Mouse (Mus musculus) brain, adult 2 months (tissue): ENCODE results near the gene Cybrd1.

Experiments
- DNase-seq: peaks from one replicate; pipeline ENCODE4 v3.0.0; 2011; ENCODE audit warnings: low read depth, low spot score

Cybrd1 gene

DNA sequence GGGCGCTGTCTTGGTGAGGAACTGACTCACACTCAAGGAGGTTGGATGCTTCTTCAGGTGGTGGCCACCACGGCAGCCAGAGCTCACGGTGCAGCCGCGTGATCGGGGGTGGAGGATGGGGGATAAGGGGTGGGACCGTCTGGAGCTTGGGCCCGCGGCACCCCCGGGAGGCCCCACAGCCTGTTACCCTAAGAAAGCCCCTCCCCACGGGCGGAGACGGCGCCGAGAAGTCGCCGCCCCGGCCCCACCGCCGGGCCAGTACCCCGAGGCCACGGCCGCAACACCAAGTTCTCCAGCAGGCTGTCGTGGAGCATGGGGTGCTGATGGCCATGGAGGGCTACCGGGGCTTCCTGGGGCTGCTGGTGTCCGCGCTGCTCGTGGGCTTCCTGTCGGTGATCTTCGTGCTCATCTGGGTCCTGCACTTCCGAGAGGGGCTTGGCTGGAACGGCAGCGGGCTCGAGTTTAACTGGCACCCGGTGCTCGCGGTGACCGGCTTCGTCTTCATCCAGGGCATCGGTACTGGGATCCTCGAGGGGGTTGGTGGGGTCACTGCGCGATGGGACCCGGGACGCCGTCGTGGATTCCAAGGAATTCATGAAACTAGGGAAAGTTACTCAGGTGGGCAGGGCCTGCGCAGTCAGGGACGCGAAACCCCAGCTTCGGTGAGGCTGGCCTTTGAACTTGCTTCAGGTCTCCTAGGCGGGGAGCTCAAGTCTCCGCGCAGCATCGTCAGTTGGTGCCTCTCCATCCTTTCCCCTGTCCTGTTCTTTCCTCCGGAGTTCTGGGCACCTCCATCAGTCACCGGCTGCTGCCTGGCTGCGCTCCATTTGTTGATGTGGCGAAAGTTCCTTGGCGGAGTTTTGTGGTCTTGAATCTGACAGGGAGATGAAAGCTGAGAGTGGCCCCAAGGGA is at the start of gene Cybrd1:
Gene Cybrd1, plus strand, starts transcription at position 127 of the 912 bp plus-strand sequence.
- DNase-seq, result no peak

- DNase-seq, result no peak
Measured at GRCm38 (mm10) chr2:71071601-71072000, 46.1 kb upstream of the Cybrd1 start.

DNA sequence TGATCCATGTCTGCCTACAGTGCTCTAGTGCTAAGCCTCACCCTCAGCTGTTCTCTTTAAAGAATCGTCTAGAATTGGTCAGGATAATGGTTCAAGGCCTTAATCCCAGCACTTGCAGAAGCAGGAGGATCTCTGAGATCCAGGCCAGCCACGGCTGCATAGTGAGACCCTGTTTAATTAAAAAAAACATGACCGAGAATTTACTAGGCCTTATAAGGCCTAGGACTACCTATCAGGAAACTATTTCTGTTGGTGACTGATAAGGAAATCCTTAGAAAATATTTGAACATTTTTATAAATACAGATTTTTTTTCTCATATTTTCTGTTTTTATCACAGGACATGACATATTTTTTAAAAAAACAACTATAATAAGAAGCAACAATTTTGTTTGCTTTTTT is 44.4 kb upstream of the Cybrd1 start:
- no peak for DNase-seq

DNA sequence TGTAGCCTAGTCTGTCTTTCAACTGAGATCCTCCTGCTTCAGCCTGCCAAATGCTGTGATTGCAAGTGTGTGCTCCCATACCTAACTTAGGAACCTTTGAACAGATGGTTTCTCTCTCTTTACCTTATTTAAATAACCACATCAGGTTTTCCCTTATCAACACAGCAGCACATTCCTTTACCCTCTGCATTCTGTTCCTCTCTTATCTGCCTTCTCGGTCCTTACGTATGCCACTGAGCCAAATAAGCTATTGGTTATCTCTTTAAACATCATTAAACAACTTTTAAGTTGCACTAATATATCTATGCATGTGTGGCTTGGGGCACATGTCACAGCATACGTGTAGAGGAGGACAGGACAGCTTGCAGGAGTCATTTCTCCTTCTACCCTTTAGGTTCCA is 43.9 kb upstream of the Cybrd1 start:
- DNase-seq, result no peak

DNA sequence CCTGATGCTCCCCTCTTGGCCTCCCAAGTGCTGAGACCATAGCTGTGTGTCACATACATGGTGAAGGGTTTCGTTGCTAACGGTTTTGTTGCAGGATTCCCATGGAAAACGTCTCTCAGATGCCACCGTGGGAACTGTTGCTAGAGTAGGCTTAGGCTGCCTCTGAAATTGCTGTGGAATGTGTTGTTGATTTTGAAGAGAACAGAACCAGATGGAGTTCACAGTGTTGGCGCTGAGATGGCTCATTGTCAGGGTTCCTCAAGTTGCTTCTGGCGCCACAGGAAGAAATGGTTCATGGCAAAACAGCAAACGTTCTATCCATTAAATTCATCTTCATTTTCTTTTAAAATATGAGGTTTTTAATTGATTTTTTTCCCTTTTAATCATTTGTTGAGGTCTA is 35.3 kb upstream of the Cybrd1 start:
- peak; percentile 67 for DNase-seq

- no peak for DNase-seq
Measured at GRCm38 (mm10) chr2:71083454-71084193, 34.1 kb upstream of the Cybrd1 start.

GRCm38 (mm10) chr2:71089766-71090165 is 28.0 kb upstream of the Cybrd1 start:
- no peak for DNase-seq

GRCm38 (mm10) chr2:71090660-71091445 is 26.9 kb upstream of the Cybrd1 start:
- peak; percentile 16 for DNase-seq

- DNase-seq, result no peak
Measured at GRCm38 (mm10) chr2:71096170-71096569, 21.6 kb upstream of the Cybrd1 start.

DNA sequence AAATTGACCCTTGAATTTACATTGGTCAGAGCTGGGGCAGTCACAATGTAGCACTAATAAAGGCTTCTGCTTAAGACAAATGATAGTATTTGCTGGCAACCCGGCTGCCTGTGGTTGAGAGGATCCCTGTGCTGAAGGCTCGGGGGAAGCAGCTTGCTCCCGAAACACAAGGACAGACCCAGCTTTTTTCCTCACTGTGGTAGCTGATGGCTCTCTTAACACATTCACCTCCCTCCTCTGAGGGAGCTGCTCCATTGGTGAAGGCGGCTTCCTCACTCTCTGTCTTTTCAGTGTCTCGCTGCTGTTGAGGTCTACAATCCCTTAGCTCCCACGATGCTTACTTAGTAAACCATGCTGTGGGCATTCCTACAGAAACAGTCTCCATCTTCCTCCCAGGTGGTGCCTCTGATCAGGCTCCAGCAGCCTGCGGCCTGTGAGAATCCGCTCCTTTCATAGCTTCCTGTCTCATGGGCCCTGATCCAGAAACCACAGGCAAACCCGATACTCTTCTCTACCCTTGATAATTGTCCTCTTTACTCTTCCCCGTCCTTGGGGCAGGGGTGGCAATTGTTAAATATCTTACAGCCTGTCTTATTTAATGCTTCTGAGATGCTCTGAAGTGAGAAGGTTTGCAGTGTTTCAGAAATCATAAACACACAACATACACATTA is 15.0 kb upstream of the Cybrd1 start:
- no peak for DNase-seq

DNA sequence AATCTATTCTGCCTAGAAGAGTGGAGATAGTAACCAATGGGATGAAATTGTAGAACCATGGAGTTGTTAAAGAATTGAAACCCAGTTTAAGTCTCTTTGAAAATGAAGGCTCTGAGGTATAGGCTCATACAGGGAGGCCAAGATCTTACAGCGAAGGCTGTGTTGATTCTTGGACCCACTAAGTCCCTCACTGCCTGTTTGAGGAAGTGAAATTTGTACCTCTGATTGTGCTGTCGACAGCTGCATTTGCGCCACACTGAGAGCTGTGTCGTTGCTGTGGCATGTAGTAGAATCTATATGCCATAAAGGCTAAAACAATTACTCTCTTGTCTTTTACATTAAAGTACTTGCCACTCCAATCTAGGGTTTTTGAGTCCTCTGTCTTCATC is 14.4 kb upstream of the Cybrd1 start:
- no peak for DNase-seq

DNA sequence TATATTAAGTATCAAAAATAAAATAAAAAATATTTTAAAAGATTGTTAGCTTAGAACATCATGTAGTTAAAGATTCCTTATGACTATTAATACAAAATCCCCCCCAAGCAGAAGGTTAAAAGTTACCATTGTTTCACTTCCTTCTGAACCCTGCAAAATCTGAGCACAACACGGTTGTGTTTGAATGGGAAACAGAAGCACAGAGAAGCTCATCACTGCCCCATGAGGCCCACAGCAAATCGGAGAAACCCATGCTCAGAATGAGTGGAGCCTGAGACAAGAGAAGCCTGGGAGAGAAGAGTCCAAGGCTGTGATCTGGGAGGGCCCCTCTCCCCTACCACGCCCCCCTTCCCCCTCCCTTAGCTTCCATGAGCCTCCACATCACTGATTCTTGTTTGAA is 13.0 kb upstream of the Cybrd1 start:
- no peak for DNase-seq

GRCm38 (mm10) chr2:71105469-71106215 is 12.1 kb upstream of the Cybrd1 start:
- no peak for DNase-seq

DNA sequence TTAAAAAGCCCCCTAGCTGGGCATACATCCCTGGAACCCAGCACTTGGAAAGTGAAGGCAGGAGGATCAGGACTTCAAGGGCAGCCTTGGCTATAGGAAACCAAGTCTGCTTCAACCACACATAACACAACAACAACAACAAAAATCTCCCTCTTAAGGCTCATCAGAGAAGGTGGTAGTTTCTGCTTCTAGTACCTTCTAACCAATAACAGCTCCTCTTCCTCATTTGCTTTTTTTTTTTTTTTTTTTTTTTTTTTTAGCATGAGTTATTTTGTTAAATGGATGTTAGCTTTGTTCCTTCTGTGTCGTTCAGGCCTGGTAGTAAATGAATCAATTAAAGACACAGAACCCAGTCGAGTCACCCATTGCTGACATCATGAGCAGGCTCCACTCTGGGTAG is 10.5 kb upstream of the Cybrd1 start:
- DNase-seq, result no peak

GRCm38 (mm10) chr2:71108541-71108940 is 9.2 kb upstream of the Cybrd1 start:
- no peak for DNase-seq

DNA sequence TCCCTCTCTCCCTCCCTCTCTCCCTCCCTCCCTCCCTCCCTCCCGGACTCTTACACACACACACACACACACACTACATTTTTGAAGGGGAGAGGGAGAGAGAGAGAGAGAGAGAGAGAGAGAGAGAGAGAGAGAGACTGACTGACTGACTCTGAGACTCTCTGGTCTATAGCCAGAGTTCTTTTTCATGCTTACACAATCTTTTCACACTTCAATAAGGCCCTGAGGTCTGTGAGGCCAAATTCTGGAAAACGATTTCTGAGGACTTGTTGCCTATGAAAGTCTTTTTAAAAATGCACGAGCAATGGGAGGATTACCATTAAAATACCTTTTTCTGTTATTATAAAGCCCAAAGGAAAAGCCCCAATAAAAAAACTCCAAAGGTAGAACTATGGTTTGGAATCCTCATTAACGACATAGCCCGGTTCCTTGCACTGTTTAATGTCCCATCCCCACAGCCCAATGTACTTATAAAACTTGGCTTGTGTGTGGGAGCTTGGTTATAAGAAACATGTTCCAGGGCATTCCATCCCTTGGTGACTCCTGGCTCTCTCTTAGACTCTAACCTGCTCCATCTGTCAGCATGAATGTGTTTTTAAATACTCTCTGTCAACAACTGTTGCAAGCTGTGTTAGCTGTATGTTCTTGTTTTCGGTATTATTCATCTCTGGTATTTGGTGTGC is 4.1 kb upstream of the Cybrd1 start:
- DNase-seq, result no peak

DNA sequence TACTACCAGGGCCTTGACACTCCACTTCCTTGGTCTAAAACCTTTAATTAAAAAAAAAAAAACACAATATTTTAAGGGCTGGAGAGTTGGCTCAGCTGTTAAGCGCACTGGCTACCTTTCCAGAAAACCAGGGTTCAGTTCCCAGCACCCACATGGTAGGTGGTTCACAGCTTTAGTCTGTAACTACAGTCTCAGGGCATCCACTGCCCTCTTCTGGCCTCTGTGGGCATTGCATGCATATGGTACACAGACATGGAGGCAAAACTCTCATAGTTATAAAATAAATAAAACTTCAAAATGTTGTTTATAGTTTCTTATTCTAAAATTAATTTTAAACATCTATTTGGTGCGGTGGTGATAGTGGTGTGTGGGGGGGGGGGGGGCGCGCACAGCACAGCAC is 1.6 kb upstream of the Cybrd1 start:
- no peak for DNase-seq

DNA sequence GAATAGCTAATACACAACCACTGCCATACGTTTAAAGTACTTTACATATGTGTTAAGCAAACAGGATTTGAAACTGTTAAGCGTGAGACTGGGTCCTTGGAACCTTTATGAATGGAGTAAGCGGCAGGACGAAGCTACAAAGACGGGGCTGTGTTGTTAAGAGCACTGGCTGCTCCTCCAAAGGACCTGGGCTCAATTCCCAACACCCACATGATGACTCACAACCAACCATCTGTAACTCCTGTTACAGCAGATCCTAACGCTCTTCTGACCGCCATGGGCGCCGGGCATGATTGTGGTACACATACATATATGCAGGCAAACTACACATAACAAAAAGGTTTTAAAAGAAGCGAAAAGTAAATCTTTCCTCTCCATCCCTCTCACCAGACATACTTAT is 3.1 kb downstream of the Cybrd1 start:
- peak; percentile 79 for DNase-seq

DNA sequence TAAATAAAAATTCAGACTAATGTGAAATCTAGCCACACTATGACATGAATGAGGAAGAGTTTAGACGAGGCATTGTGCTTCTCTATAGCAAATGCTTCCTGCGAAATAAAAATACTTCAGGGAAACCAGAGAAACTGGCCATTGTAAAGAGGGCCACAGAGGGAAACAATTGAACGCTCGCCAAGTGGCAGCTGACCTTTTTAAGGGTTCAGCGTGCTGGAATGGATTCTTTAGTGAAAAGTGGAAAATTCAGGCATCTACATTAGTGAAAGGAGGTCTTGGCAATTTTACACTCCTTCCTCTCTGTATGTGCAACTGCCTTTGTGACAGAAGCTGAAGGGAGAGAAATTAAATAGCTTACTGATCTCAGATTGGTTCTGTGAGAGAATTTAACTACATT is 3.7 kb downstream of the Cybrd1 start:
- no peak for DNase-seq
